Mouse (Mus musculus) testis, postnatal 10 days (tissue): ENCODE measurements at regions not wholly inside any gene's neighbourhood (a gene's known extent, or its start where the extent isn't known, plus 50 kb on each side); places are given as distances from the start of the nearest gene placed in this dataset.

ENCODE experiments used
- DNase-seq: peaks from one replicate; pipeline ENCODE4 v3.0.0; 2021; ENCODE audit warnings: low spot score

DNA sequence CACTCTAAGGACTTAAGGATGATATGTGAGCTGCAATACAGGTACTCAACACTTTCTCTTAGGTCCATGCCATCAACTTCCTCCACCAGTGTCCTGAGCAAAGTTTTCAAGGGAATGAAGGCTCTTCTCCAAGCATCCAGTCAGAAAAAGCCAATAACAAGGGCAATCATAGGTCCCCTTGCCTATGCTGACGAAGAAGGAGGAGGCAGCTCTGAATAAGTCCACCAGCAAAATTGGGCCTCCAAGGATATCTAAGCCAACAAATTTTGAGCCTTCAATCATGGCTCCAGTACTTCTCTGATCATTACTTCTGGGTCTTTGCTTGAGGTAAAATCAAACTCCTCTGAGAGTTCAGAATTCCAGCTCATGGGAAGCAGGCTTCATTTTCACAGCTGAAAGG lies 293.1 kb downstream of the Snurf start:
- peak; percentile 43 for DNase-seq
